Mouse (Mus musculus): ENCODE measurements at regions not wholly inside any gene's neighbourhood (a gene's known extent, or its start where the extent isn't known, plus 50 kb on each side); places are given as distances from the start of the nearest gene placed in this dataset.

DNA sequence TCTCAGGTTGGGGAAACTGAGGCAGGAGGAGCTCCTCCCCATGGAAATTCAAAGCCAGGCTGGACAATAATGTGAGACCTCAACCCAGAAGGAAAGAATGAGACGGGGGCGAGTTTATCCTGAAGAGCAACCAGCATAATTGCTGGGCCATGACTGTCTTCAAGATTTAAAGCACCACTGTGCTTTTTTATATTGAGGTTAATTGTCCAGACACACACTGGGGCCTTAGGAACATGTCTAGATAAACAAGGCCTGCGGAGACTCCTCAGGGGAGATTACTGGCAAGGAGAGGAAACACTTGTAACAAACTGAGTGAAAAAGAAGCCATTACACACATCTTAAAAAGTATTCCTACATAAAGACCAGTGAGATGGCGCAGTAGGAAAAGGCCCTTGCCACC is 91.0 kb upstream of the Aco1 start:
- DNase-seq, result no peak
- ATAC-seq (ENCODE audit: insufficient read depth), result no peak

DNA sequence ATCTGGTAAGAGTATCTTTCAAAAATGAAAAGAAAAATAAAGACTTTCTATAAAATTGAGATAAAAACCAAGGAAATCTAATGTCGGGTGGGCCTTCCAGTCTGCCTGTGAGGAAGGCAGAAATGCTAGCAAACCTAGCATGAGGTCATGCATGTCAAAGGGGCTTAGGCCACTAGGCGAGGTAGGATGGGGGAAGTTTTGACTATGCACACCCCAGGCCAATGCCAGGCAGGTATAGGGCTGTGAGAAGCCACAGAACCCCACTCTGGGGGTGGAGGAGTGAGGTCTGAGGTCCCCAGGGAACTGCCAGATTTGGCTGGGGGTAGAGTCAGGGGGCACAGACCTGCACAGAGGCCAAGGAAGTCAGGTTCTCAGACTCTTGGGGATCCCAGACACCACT is 89.5 kb upstream of the Aco1 start:
- no peak overlapping the region for H3K4me3 ChIP-seq (ENCODE audit: low read depth, low read length)
- no peak overlapping the region for H3K9ac ChIP-seq
- H3K4me1 ChIP-seq (ENCODE audit: insufficient read depth), result no peaks in the 10 kb centered on the region
- H3K36me3 ChIP-seq (ENCODE audit: insufficient read depth), result no peaks in the 10 kb centered on the region
- no peaks in the 10 kb centered on the region for H3K9me3 ChIP-seq (ENCODE audit: low read depth, low read length)
- 77% methylated on average over 2 of the region's 2 CpGs for WGBS
- H3K27me3 ChIP-seq (ENCODE audit: insufficient read depth, low read length), result no peaks in the 10 kb centered on the region
- ATAC-seq (ENCODE audit: insufficient read depth), result no peak
- no peak overlapping the region for H3K27ac ChIP-seq (ENCODE audit: low read depth)
- no peak for DNase-seq
- no peak for TF ChIP-seq CTCF (IDR thresholded peaks at IDR 0.05; ENCODE audit: low read depth)
- no peak overlapping the region for H3K4me2 ChIP-seq

More for the DNA sequence above, 91.0 kb upstream of the Aco1 start:
- Histone ChIP-seq H3K4me2 (no peak overlapping the region), H3K27me3 (ENCODE audit: insufficient read depth, low read length) (no peaks in the 10 kb centered on the region), H3K27ac (ENCODE audit: low read depth) (no peak overlapping the region), H3K36me3 (ENCODE audit: insufficient read depth) (no peaks in the 10 kb centered on the region), H3K4me1 (ENCODE audit: insufficient read depth) (no peaks in the 10 kb centered on the region), H3K4me3 (ENCODE audit: low read depth, low read length) (no peak overlapping the region), H3K9me3 (ENCODE audit: low read depth, low read length) (no peaks in the 10 kb centered on the region), H3K9ac (no peak overlapping the region)
- no peak for TF ChIP-seq CTCF (IDR thresholded peaks at IDR 0.05; ENCODE audit: low read depth)
- WGBS, result 81% methylated on average over 4 of the region's 4 CpGs

DNA sequence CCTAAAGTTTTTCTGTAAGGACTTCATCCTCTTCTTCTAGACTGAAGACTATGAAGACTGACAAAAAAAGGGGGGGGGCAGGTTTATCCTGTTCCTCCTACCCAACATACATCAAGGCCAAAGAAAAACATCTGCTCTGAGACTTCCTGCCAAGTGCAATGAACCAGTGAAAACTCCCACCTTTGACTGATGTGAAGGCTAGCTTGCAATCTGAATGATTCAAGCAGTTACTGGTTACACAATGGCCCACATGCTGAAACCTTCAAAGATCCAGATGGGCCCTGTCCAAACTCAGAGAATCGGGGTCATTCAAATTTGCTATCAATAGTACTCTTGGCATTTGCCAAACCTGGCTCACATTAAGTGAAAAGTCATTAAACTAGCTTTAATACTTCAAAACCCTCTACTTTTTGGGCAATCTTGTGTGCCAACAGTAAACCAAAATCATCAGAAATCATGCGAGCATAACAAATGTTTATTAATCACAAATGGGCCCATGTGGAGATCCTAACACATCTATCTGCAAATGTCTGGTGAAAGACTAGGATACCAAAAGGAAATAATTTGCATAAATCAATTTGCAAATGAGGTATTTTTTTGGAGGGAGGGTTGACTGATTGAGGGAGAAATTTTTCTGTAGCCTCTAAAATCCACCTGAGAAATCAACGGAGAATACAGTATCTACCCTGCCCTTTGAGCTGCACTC is 79.0 kb upstream of the Aco1 start:
- no peak overlapping the region for H3K4me2 ChIP-seq
- no peak overlapping the region for H3K9ac ChIP-seq
- H3K36me3 ChIP-seq (ENCODE audit: insufficient read depth), result no peaks in the 10 kb centered on the region
- 70% methylated on average over 3 of the region's 3 CpGs for WGBS
- no peak for TF ChIP-seq CTCF (IDR thresholded peaks at IDR 0.05; ENCODE audit: low read depth)
- H3K27ac ChIP-seq (ENCODE audit: low read depth), result no peak overlapping the region
- DNase-seq (peak; percentile 4), ATAC-seq (ENCODE audit: insufficient read depth) (no peak)
- H3K9me3 ChIP-seq (ENCODE audit: low read depth, low read length), result no peaks in the 10 kb centered on the region
- no peaks in the 10 kb centered on the region for H3K4me1 ChIP-seq (ENCODE audit: insufficient read depth)
- no peaks in the 10 kb centered on the region for H3K27me3 ChIP-seq (ENCODE audit: insufficient read depth, low read length)
- H3K4me3 ChIP-seq (ENCODE audit: low read depth, low read length), result no peak overlapping the region

DNA sequence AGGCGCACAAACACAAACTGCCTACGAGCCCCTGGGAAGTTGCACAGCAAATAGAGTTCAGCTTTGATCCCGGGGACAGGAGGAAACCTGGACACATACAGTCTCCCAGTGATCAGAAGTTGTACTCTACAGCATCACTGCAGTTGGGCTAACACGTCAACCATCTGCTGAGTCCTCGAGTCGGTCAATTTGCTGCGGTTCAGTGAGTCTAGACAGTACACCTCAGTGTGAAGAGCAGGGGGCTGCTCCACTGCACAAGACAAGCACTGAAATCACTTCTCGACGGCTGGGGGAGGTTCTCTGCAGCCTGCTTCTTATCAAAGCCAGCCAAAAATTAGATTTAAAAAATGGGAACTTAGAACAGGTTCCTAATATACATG is 78.4 kb upstream of the Aco1 start:
- no peak for DNase-seq
- no peak overlapping the region for H3K9ac ChIP-seq
- no peaks in the 10 kb centered on the region for H3K4me1 ChIP-seq (ENCODE audit: insufficient read depth)
- H3K4me3 ChIP-seq (ENCODE audit: low read depth, low read length), result no peak overlapping the region
- H3K27me3 ChIP-seq (ENCODE audit: insufficient read depth, low read length), result no peaks in the 10 kb centered on the region
- H3K36me3 ChIP-seq (ENCODE audit: insufficient read depth), result no peaks in the 10 kb centered on the region
- H3K27ac ChIP-seq (ENCODE audit: low read depth), result no peak overlapping the region
- H3K9me3 ChIP-seq (ENCODE audit: low read depth, low read length), result no peaks in the 10 kb centered on the region
- WGBS, result 78% methylated on average over 9 of the region's 9 CpGs
- no peak for TF ChIP-seq CTCF (IDR thresholded peaks at IDR 0.05; ENCODE audit: low read depth)
- no peak for ATAC-seq (ENCODE audit: insufficient read depth)
- H3K4me2 ChIP-seq, result no peak overlapping the region

DNA sequence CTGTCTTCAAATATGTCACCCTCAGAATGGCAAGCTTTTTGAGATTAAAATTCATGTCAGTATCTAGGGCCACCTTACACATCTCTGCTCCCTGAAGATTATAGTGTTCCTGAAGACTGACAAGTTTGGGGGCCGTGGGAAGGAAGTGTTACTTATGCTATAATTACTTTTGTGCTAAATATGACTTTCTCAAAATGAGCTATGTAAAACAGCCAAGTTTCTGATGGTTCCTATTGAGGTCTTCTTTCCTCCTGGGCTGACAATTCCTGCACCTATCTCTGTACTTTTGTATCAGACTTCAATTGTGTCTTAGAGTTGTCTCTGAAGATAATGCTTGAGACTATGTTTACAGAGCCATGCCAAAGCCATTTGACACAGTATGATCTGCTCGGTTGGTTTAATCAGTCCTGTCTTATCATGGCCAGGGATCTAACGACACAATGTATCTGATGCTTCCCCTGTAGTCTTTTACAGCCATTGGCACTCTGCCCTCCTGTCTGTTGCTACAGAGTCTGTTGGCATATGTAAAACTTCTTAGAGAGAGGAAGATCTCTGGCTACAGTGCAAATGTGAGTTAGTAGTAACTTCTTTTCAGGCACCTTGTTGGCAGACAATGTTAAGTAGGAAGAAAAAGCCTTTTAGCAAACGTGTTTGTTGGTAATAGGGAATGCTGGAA is 71.8 kb upstream of the Aco1 start:
- H3K9ac ChIP-seq, result no peak overlapping the region
- TF ChIP-seq CTCF (IDR thresholded peaks at IDR 0.05; ENCODE audit: low read depth), result no peak
- 37% methylated on average over 4 of the region's 4 CpGs for whole genome bisulfite sequencing
- H3K27ac ChIP-seq (ENCODE audit: low read depth), result no peak overlapping the region
- H3K9me3 ChIP-seq (ENCODE audit: low read depth, low read length), result no peaks in the 10 kb centered on the region
- H3K4me1 ChIP-seq (ENCODE audit: insufficient read depth), result no peaks in the 10 kb centered on the region
- no peak overlapping the region for H3K4me3 ChIP-seq (ENCODE audit: low read depth, low read length)
- no peaks in the 10 kb centered on the region for H3K27me3 ChIP-seq (ENCODE audit: insufficient read depth, low read length)
- DNase-seq (no peak), ATAC-seq (ENCODE audit: insufficient read depth) (no peak)
- no peaks in the 10 kb centered on the region for H3K36me3 ChIP-seq (ENCODE audit: insufficient read depth)
- no peak overlapping the region for H3K4me2 ChIP-seq

DNA sequence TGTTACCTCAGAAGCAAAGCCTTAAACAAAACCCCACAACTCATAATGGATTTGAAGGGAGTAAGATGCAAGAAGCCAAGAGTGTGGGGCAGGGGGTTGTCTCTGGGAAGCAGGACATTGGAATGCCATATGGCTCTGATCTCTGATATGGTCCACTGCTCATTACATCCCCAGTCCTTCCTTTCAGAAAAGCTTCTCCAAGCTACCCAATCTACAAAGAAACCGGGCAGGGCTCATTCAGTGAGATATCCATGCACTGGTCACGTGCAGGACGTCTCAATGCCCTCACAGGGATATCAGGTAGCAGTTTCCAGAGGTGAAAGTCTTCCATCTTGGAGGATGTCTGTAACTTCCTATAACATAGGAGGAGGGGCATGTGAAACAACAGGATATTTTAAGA is 61.8 kb upstream of the Aco1 start:
- H3K9ac ChIP-seq, result no peak overlapping the region
- H3K27me3 ChIP-seq (ENCODE audit: insufficient read depth, low read length), result no peaks in the 10 kb centered on the region
- H3K27ac ChIP-seq (ENCODE audit: low read depth), result no peak overlapping the region
- no peaks in the 10 kb centered on the region for H3K4me1 ChIP-seq (ENCODE audit: insufficient read depth)
- no peak for TF ChIP-seq CTCF (IDR thresholded peaks at IDR 0.05; ENCODE audit: low read depth)
- WGBS, result 65% methylated on average over 3 of the region's 3 CpGs
- H3K9me3 ChIP-seq (ENCODE audit: low read depth, low read length), result no peaks in the 10 kb centered on the region
- no peak overlapping the region for H3K4me3 ChIP-seq (ENCODE audit: low read depth, low read length)
- no peaks in the 10 kb centered on the region for H3K36me3 ChIP-seq (ENCODE audit: insufficient read depth)
- no peak for DNase-seq
- no peak for ATAC-seq (ENCODE audit: insufficient read depth)
- no peak overlapping the region for H3K4me2 ChIP-seq

DNA sequence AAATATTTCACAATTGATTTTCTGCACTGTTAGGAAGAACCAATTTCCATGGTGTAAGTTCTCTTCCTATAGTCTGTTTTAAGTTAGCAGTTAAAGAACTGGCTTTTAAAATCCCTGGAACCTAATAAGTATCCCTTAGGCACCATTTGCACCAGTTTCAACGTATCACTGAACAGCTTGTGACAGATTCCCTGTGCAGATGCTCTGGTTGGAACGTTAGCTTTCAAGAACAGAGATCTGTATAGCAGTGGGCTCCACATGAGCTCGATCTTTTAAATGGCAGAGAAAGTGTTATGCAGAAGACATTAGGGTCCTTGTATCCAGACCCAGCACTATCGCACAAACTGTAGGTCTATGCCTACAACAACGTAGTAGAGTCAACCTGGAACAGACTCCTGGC is 52.6 kb upstream of the Aco1 start:
- no peak for TF ChIP-seq CTCF (IDR thresholded peaks at IDR 0.05; ENCODE audit: low read depth)
- ATAC-seq (ENCODE audit: insufficient read depth) (no peak), DNase-seq (no peak)
- Histone ChIP-seq H3K4me1 (ENCODE audit: insufficient read depth) (no peaks in the 10 kb centered on the region), H3K9me3 (ENCODE audit: low read depth, low read length) (no peaks in the 10 kb centered on the region), H3K27ac (ENCODE audit: low read depth) (no peak overlapping the region), H3K27me3 (ENCODE audit: insufficient read depth, low read length) (no peaks in the 10 kb centered on the region), H3K9ac (no peak overlapping the region), H3K36me3 (ENCODE audit: insufficient read depth) (no peaks in the 10 kb centered on the region), H3K4me2 (no peak overlapping the region), H3K4me3 (ENCODE audit: low read depth, low read length) (no peak overlapping the region)
- 76% methylated on average over 5 of the region's 5 CpGs for WGBS
